Mouse (Mus musculus): ENCODE results near the gene Fam71e2.
"Not testable (repeated sequence)": the region's sequence is repeated elsewhere in the genome, so short reads cannot be mapped to it uniquely, and the experiment has no call there.

The Fam71e2 gene

DNA sequence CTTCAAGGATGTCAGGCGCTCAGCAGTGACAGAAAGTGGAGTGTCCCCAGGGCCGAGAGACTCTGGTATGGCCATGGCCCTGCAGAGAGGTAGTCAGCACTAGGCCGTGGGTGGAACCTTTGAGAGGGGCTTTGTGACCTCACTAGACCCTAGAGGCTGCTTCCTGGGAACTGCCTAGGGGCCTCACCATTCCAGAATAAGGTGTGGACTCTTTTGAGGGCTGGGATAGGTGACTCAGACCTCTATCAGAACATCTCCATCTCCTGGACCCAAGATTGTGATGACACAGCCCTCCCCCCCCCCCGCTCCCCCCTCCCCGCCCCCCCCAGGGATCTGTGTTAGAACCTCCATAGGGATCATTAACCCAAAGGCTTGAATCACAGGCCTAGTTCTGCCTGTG, at the start of gene Fam71e2:
Fam71e2 (minus strand) TSS at position 101 of the 400 bp plus-strand sequence.
- no peak for DNase-seq

GRCm38 (mm10) chr7:4816559-4816958, 45.5 kb upstream of the Fam71e2 start:
- DNase-seq, result no peak

GRCm38 (mm10) chr7:4813105-4813791, 42.1 kb upstream of the Fam71e2 start:
- DNase-seq, result peak in 1 of 2 experiments; percentile 8

GRCm38 (mm10) chr7:4812303-4813104, 41.4 kb upstream of the Fam71e2 start, which contains the start of gene Ube2s:
Gene Ube2s (minus strand): TSS chr7:4812590.
- DNase-seq, result peak; percentile 98 to 100

- DNase-seq, result no peak
Observed at GRCm38 (mm10) chr7:4811842-4812302, 40.8 kb upstream of the Fam71e2 start.

DNA sequence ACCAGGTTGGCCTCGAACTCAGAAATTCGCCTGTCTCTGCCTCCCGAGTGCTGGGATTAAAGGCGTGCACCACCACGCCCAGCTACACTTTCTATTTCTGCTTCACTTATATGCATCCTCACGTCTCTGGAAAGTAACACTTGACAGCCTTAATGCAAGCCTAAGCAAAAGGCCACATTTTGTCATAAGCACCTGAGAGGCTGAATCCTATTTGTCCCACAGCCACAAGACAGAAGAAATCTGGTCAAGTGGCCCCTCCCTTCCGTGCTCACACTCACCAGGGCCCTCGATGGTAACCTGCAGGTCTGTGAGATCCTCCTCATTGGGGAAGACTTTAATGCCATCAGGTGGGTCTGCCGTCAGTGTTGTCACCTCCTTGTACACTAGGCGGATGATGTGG, 40.0 kb upstream of the Fam71e2 start:
- DNase-seq, result not testable (repeated sequence)

GRCm38 (mm10) chr7:4806716-4807115, 35.6 kb upstream of the Fam71e2 start:
- DNase-seq, result peak in 1 of 2 experiments; percentile 47

GRCm38 (mm10) chr7:4802247-4802646, 31.1 kb upstream of the Fam71e2 start:
- no peak for DNase-seq

DNA sequence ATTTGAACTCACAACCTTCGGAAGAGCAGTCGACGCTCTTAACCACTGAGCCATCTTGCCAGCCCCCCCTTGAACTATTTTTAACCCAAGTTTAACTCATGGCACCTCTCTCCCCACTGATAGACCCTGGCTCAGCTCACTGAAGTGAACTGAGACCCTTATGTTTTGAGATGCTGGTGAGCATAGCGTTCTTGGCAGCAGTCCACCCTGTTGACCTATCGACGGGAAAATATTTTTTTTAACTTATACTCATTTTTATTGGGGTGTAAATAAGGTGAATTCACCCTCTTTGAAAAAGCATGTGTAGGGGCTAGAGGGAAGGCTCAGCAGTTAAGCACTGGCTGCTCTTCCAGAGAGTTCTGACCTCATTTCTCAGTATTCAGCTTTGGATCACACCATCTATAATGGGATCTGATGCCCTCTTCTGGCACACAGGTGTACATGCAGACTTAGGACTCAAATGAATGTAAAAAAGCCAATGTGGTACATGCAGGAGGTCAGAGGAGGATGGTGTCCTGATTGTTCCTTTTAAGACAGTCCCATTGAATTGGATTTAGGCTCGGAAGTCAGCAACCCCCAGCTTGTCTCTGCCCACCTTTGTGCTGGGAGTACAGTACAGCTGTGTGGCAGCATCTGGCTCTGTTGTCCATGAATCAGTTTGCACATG, 24.8 kb upstream of the Fam71e2 start:
- DNase-seq, result peak in 1 of 2 experiments; percentile 35

GRCm38 (mm10) chr7:4794631-4795168, 23.6 kb upstream of the Fam71e2 start:
- DNase-seq, result no peak

- no peak for DNase-seq
Observed at GRCm38 (mm10) chr7:4793674-4794073, 22.6 kb upstream of the Fam71e2 start.

GRCm38 (mm10) chr7:4793248-4793647, 22.1 kb upstream of the Fam71e2 start:
- DNase-seq, result not testable (repeated sequence)

GRCm38 (mm10) chr7:4792278-4793212, 21.4 kb upstream of the Fam71e2 start, which contains the start of gene Rpl28:
Gene Rpl28 (plus strand): TSS chr7:4792874.
- peak; percentile 96 to 97 for DNase-seq

DNA sequence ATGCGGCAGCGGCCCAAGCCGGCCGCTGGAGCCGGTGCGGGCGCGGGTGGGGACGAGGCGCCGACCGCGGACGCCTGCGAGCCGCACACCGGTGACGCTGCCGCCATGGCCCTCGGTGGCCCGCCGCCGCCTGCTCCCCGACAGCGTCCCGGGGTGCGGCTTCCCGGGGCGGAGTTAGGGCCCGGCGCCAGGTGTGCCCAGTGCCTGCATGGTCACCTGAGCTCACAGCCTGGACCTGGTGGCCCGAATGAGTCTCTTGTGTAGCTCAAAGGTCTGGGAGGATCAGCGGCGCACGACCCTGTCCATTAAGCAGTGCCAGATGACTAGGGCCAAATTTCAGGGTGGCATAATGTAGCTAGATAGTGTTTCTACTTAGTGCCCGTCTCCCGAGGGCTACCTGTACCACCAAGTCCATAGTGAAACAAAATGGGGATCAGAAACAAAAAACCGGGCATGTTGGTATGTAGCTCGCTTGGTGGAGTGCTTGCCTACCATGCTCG, 18.4 kb upstream of the Fam71e2 start, which contains the start of gene Tmem238:
Tmem238 (minus strand) TSS at position 221 of the 500 bp plus-strand sequence.
- peak; percentile 82 to 86 for DNase-seq

DNA sequence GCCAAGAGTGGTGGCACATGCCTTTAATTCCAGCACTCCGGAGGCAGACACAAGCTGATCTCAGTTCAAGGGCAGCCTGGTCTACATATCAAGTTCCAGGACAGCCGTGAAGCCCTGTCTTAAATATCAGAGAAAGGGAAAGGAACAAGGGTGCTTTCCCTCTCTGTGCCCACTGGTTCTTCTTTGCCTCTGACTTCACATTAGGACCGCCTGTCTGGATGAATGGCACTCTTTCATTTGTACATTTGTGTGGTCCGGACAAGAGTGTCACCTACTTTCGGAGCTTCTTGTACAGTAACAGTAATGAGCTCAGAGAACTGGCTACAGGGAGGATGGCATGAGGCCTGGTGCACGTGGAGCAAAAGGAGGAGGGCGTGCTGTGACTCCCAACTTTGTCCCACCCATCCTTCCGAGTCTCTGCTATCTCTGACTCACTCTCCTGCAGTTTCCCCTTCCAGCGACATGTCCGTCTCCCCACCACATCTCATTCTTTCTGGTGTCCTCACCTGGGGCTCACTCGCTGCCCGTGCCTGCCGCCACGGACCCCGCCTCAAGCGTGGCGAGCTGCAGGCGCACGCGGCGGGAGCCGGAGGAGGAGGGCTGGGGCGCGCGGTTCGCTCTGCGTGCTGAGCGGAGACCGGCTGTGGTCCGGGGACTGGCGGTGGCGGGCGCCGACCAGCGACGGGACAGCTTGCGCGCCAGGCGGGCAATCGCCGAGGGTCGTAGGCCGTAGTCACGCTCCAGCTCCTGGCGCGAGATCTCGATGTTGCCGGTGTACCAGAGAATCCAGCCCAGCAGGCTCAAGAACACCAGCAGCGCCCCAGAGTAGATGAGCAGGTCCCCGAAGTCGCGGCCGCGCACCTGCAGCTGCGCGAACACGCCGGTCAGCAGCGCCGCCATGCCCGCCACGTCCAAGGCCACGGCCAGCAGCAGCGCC, 17.7 kb upstream of the Fam71e2 start:
- peak; percentile 38 to 51 for DNase-seq

DNA sequence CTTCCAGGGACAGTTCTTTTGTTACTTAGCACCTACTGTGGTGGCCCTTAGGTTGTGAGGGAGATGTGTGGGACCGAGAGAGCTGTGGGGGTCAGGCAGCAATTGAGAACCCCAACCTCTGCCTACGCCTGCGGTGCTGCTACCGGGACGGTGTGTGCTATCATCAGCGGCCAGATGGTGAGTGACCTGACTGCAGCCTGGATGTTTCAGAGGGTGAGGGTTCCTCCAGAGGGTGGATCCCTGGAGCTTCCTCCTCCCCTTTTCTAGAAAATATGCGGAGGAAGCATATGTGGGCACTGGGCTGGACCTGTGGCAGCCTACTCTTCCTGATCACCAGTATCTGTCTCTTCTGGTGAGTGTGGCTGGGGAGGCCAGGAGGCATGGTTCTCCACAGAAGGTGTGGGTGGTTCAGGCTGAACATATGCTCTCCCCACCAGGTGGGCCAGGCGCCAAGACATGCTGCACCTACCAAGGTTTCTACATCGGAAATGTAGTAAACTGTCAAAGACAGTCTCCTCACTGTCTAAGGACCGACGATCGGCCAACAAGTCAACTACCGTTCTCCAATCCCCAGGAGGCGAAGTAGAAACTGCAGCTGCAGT, 12.7 kb upstream of the Fam71e2 start:
- no peak for DNase-seq

GRCm38 (mm10) chr7:4782759-4783158, 11.7 kb upstream of the Fam71e2 start, which contains the start of the genes Il11 and Tmem190:
Gene Il11 (minus strand): TSS chr7:4782859.
Gene Tmem190 (plus strand): TSS chr7:4782937.
- no peak for DNase-seq

- no peak for DNase-seq
Observed at GRCm38 (mm10) chr7:4782130-4782529, 11.0 kb upstream of the Fam71e2 start.

GRCm38 (mm10) chr7:4779921-4780320, 8.8 kb upstream of the Fam71e2 start:
- DNase-seq, result no peak
